Mouse (Mus musculus) small intestine, adult 2 months (tissue): Measurements from ENCODE around the gene Igsf9.

Experiments used
- CTCF ChIP-seq: fragments of 200-500 bp; IDR thresholded peaks from 2 replicates; pipeline ENCODE4 v1.5.1; 2012; ENCODE audit warnings: low read depth, mild to moderate bottlenecking, control low read depth, inconsistent platforms, low read length, moderate library complexity, mixed read lengths; ENCODE audit not compliant: insufficient replicate concordance, insufficient read length; ENCODE audit errors: extremely low read depth
- POLR2A ChIP-seq: fragments of 200-500 bp; IDR thresholded peaks from 2 replicates; pipeline ENCODE4 v1.6.1; 2012; ENCODE audit warnings: low read depth, mild to moderate bottlenecking, control low read depth, inconsistent platforms, low read length, moderate library complexity

GRCm38 (mm10) chr1:172513525-172514212, 32.1 kb downstream of the Igsf9 start:
- TF ChIP-seq CTCF (no peak), POLR2A (no peak)
